Mouse (Mus musculus) embryo, embryonic 10.5 days (tissue): ENCODE measurements around the gene Gemin6.
A peak's percentile ranks its signal among the peaks of the same experiment; 100 is the strongest.
"Not testable (repeated sequence)": the region's sequence is repeated elsewhere in the genome, so short reads cannot be mapped to it uniquely, and the experiment has no call there.

Source experiments
- DNase-seq: peaks from one replicate; pipeline ENCODE4 v3.0.0-alpha.2; 2015; ENCODE audit warnings: low spot score

Gene Gemin6

GRCm38 (mm10) chr17:80224326-80225116 is at the start of gene Gemin6:
Gene Gemin6 (plus strand): TSS chr17:80224441.
- peak; percentile 97 for DNase-seq

GRCm38 (mm10) chr17:80174699-80175385 is 49.4 kb upstream of the Gemin6 start:
- DNase-seq: peak; percentile 31

DNA sequence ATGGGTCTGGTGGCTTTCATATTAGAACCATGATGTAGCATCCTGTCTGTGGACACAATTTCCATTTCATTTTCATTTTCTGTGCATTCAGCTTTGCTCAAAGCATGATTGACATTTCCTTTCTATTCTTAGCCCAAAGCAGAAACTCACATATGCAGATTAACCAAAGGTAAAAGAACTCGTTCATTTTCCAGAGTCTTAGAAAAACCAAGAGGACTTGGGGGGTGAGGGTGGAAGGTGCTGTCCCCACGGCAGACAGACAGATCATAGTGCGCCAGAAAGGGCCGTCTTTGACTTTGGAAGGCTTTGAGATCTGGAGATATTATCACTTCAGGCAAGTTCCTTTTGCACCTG is 48.9 kb upstream of the Gemin6 start:
- no peak for DNase-seq

GRCm38 (mm10) chr17:80175966-80176365 is 48.3 kb upstream of the Gemin6 start:
- DNase-seq: no peak

- DNase-seq: not testable (repeated sequence)
These were observed 45.4 kb upstream of the Gemin6 start for GRCm38 (mm10) chr17:80178846-80179245.

GRCm38 (mm10) chr17:80179959-80180358 is 44.3 kb upstream of the Gemin6 start:
- DNase-seq: peak; percentile 85

DNA sequence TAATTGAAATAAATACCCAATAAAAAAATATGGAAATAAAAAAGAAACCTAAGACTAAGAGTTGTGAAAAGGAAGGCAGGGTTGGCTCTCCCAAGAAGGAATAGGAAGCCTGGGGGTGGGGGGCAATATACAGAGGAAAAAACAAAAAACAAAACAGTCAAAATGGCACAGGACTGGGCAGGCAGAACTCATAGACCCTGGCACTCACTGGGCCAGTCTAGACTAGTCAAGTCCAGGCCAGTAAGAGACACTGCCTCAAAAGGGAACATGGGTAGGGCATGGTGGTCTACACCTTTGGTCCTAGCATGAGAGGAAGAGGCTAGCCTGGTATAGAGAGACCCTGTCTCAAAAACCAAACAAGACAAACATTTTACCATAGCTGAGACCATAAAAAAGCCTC is 43.8 kb upstream of the Gemin6 start:
- no peak for DNase-seq

- no peak for DNase-seq
These were observed 40.6 kb upstream of the Gemin6 start for GRCm38 (mm10) chr17:80183615-80184014.

DNA sequence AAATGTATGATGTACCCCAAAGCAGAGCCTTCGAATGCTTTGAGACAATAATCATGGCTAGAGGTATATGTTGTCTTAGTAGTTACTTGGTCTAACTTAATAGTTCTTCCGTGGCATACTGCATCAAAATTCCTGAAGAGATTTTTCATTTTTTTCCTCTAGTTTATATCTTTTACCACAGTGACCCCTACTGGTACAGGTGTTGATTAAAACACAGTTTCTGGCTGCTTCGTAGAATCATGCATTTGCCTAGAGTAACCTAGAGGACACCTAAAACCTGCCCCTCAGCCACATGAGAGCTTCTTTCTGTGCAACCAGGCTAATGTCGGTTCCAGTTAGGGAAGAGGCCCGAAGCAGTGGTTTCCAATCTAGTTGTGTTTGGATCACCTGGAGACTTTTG is 31.2 kb upstream of the Gemin6 start:
- DNase-seq: peak; percentile 66

GRCm38 (mm10) chr17:80199160-80199778 is 25.0 kb upstream of the Gemin6 start:
- DNase-seq: no peak

- DNase-seq: peak; percentile 16
These were observed 18.6 kb upstream of the Gemin6 start for GRCm38 (mm10) chr17:80205657-80206056.

DNA sequence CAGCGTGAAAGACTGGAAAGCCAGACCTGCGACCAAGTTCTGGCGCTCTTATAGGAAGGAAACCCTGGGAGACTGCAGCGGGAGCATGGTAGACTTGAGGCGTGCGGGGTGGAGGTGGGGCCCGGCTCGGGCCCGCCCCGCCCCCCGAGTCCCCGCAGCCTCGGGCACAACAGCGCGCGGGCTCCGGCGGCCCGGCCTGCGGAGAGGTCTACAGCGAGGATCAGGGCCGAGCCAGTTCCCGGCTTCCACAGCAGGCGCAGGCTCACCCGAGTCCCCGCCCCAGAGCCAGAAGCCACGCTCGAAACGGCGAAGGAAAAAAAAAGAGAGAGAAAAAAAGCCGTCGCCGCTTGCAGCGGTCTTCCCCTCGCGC is 18.0 kb upstream of the Gemin6 start:
- DNase-seq: peak; percentile 69

DNA sequence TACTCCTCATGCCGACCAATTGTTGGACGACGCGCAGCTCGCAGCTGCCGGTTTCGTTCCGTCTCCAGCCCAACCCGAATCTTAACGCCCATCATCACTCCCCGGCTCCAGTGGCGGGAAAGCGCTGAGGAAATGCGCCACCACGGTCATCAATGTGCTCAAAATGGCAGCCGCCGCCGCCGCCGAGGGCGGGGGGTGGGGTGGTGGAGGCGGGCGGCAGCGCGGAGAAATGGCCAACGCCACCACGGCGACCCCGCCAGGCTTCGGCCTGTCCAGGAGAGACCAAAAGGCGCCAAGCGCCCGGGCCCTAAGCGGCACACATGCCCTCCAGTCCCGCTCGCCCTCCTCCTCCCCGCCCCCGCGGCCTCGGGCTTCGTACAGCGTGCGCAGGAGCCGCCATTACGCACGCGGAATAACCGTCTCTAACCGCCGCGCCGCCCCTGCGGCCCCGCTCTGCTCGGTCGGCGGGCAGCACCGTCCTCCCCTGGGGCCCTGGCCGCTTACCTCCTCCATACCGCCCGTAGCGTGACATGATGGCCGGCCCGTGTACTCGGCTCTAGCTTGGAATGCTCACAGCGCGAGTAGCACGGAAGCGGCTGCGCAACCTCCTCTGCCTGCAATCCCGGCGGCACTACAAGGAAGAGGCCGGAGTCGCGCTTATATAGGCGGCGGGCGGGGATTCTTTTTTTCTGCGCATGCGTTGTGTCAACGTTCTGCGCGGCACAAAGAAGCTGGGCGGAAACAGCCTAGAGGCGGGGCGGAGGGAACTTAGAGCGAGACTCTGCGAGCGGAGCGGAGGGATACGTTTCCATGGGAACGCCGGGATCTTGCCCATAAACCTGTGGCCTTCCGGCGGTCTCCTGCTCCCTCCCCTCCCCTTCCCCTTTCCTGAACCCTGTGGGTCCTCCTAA is 17.3 kb upstream of the Gemin6 start, which contains the start of the genes Srsf7 and Ttc39d:
Gene Srsf7 (minus strand): TSS at position 637 of the 911 bp plus-strand sequence.
Gene Ttc39d (plus strand): TSS at position 790 of the 911 bp plus-strand sequence.
- DNase-seq: peak; percentile 100

GRCm38 (mm10) chr17:80213998-80214397 is 10.2 kb upstream of the Gemin6 start:
- not testable (repeated sequence) for DNase-seq

DNA sequence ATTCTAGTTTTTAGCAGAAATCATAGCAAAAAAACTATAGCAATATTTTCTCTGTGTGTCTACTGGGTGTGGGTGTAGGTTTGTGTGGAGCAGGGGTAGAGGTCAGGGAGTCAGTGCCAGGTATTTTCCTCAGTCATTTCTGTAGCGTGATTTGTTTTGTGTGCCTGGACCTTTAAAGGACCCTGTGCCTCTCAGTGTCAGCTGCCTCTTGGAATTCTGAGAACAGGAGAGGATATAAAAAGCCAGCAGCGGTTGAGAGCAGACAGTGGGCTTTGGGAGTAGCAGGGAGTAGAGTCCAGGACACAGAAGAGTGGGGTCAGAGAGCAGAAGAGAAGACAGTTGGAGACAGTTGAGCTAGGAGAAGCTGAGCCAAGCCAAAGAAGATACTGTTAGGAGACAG is 4.1 kb upstream of the Gemin6 start:
- DNase-seq: no peak

- no peak for DNase-seq
These were observed 3.0 kb upstream of the Gemin6 start for GRCm38 (mm10) chr17:80221202-80221601.

DNA sequence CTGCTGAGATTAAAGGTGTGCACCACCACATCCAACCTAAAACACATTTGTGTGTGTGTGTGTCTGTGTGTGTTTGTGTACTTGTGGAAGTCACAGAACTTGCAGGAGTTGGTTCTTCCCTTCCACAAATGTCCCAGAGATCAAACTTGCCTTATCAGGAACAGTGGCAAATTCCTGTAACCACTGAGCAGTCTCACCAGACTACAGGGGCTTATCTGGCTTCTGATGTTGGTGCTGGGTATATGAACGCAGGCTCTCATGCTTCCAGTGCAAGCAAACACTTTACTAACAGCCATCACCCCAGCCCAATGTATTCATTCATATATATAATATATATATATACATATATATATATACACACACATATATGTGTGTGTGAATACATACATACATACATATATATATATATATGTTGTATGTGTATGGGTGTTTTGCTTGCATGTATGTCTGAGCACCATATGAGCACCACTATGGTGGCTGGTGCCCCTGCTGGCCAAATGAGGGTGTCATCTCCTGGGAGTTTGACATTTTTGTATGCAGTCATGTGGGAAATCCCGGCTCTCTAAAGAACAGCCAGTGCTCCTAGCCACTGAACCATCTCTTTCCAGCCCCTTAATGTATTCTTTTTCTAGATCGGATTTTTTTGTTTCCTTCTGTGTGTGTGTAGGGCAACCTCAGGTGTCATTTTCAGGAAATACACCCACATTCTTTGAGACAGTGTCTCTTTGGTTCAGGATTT is 2.2 kb upstream of the Gemin6 start:
- DNase-seq: no peak

GRCm38 (mm10) chr17:80223829-80224228 is 412 bp upstream of the Gemin6 start:
- no peak for DNase-seq

DNA sequence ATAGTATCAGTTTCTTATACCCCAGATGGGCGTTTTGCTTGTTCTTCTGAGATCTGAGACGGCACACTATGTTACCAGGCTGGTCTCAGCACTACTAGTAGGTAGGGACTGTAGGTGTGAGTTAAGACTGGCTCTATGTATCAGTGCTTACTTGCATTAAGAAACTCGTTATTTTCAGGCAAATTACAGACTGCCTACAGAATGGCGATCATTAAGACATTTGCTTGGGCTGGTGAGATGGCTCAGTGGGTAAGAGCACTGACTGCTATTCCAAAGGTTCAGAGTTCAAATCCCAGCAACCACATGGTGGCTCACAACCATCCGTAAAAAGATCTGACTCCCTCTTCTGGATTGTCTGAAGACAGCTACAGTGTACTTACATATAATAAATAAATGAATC is 901 bp downstream of the Gemin6 start:
- DNase-seq: not testable (repeated sequence)

DNA sequence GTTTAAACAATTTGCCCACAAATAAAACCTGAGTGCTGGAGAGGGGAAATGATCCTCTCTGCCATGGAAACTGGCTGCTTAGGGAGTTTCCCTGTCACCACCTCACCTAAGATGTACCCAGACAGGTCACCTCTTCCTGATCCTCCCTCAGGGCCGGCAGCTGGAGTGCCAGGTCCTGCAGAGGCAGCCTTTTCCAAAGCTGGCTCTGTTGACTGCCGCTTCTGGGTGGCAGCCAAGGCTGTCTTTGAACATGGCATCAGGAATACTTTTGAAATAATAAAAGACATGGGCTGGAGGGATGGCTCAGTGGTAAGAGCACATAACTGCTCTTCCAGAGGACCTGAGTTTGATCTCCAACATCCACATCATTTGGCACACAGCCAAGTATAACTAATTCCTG is 5.2 kb downstream of the Gemin6 start:
- DNase-seq: no peak

- no peak for DNase-seq
These were observed 9.6 kb downstream of the Gemin6 start for GRCm38 (mm10) chr17:80233844-80234243.
